Mouse (Mus musculus): ENCODE results near the gene Tmbim4. TPM values are rescaled to one million over a fixed set of nuclear protein-coding genes. Genes with fewer than 3 reads are reported as not detected.

The Tmbim4 gene
- total RNA-seq (2021) (100 to 1,000 TPM; 146 TPM), polyA plus RNA-seq (2012; rRNA removed) (487 and 538 TPM in 2 replicates)
- long read RNA-seq, transcript Tmbim4-201 (7 exons, 904 nt) = major isoform, 99 of 105 reads
- long read RNA-seq, partial matches to known transcripts = 1 of 105 reads
- long read RNA-seq, other reads (novel, unspliced or antisense) = 5 of 105 reads

- peak; percentile 89 for DNase-seq
Observed at GRCm38 (mm10) chr10:120201131-120201921, at the start of gene Tmbim4. Tmbim4 (plus strand) TSS chr10:120201590.

- DNase-seq = no peak
Observed at GRCm38 (mm10) chr10:120151672-120152071, 49.7 kb upstream of the Tmbim4 start.

GRCm38 (mm10) chr10:120153911-120154310, 47.5 kb upstream of the Tmbim4 start:
- no peak for DNase-seq

- no peak for DNase-seq
Observed at GRCm38 (mm10) chr10:120160533-120160932, 40.9 kb upstream of the Tmbim4 start.

- no peak for DNase-seq
Observed at GRCm38 (mm10) chr10:120162840-120163239, 38.5 kb upstream of the Tmbim4 start.

- no peak for DNase-seq
Observed at GRCm38 (mm10) chr10:120163490-120163889, 37.9 kb upstream of the Tmbim4 start.

- no peak for DNase-seq
Observed at GRCm38 (mm10) chr10:120164931-120165792, 36.2 kb upstream of the Tmbim4 start.

- no peak for DNase-seq
Observed at GRCm38 (mm10) chr10:120165793-120166503, 35.4 kb upstream of the Tmbim4 start.

- DNase-seq = no peak
Observed at GRCm38 (mm10) chr10:120168070-120168469, 33.3 kb upstream of the Tmbim4 start.

- no peak for DNase-seq
Observed at GRCm38 (mm10) chr10:120169064-120169463, 32.3 kb upstream of the Tmbim4 start.

GRCm38 (mm10) chr10:120169841-120170240, 31.5 kb upstream of the Tmbim4 start:
- no peak for DNase-seq

- DNase-seq = no peak
Observed at GRCm38 (mm10) chr10:120170277-120170676, 31.1 kb upstream of the Tmbim4 start.

GRCm38 (mm10) chr10:120171340-120171739, 30.1 kb upstream of the Tmbim4 start:
- DNase-seq = no peak

- DNase-seq = no peak
Observed at GRCm38 (mm10) chr10:120174192-120174705, 27.1 kb upstream of the Tmbim4 start.

- peak; percentile 9 for DNase-seq
Observed at GRCm38 (mm10) chr10:120182887-120183286, 18.5 kb upstream of the Tmbim4 start.

- no peak for DNase-seq
Observed at GRCm38 (mm10) chr10:120183342-120183741, 18.0 kb upstream of the Tmbim4 start.

- DNase-seq = no peak
Observed at GRCm38 (mm10) chr10:120188513-120188912, 12.9 kb upstream of the Tmbim4 start.

GRCm38 (mm10) chr10:120189276-120189675, 12.1 kb upstream of the Tmbim4 start:
- no peak for DNase-seq

- no peak for DNase-seq
Observed at GRCm38 (mm10) chr10:120189782-120190181, 11.6 kb upstream of the Tmbim4 start.

- no peak for DNase-seq
Observed at GRCm38 (mm10) chr10:120191165-120191564, 10.2 kb upstream of the Tmbim4 start.

GRCm38 (mm10) chr10:120192278-120192677, 9.1 kb upstream of the Tmbim4 start:
- DNase-seq = no peak

GRCm38 (mm10) chr10:120193255-120193654, 8.1 kb upstream of the Tmbim4 start:
- DNase-seq = no peak

Data from adrenal gland, adult 2 months (tissue).